Mouse (Mus musculus): ENCODE results near the gene Gm3239. TPM values are rescaled to one million over a fixed set of nuclear protein-coding genes. Genes with fewer than 3 reads are reported as not detected.
"Not testable (repeated sequence)": the region's sequence is repeated elsewhere in the genome, so short reads cannot be mapped to it uniquely, and the experiment has no call there.

The Gm3239 gene
- total RNA-seq (2012; rRNA removed) (not detected in 2 replicates), polyA plus RNA-seq (2012; ENCODE audit: insufficient read depth in 1 of 2, insufficient read length in 2 of 2, low read depth in 1 of 2, low replicate concordance in 2 of 2, missing spikeins in 1 of 2) (not detected)

DNA sequence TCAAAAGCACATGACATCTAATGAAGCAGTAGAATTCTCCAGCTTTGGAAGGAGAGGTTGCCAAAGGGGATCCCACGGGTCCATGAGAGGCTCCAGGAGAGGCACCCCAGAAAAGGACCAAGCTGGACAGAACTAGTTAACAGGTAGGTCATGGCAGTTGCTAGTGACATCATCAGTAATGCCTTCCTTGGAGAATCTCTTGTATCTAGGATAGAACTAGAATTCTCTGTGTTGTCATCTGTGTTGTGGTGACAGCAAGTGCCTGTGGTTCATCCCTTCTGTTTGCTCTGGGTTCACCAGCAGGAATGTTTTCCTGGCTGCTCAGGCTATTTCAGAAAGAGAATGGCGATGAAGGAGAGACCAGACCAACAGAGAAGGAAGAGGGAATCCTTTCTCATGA is at the start of gene Gm3239:
Gene Gm3239 (plus strand): TSS at position 301 of the 400 bp plus-strand sequence.
- DNase-seq (ENCODE audit: low read depth, low spot score), result not testable (repeated sequence)

DNA sequence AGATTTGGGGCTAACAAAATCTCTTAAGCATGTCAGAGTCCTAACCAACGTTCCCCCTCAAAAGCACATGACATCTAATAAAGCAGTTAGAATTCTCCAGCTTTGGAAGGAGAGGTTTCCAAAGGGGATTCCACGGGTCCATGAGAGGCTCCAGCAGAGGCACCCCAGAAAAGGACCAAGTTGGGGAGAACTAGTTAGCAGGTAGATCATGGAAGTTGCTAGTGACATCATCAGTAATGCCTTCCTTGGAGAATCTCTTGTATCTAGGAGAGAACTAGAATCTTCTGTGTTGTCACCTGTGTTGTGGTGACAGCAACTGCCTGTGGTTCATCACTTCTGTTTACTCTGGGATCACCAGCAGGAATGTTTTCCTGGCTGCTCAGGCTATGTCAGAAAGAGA is 31.9 kb upstream of the Gm3239 start, which contains the start of gene Gm8159:
Gene Gm8159 (plus strand): TSS at position 301 of the 400 bp plus-strand sequence.
- not testable (repeated sequence) for H3K9me3 ChIP-seq (replicated peaks; ENCODE audit: insufficient read depth, low read length); H3K4me1 ChIP-seq (ENCODE audit: control insufficient read depth in 1 of 2, insufficient read depth in 2 of 2, low read length in 2 of 2); DNase-seq (ENCODE audit: low read depth, low spot score); H3K36me3 ChIP-seq (ENCODE audit: control insufficient read depth in 1 of 2, insufficient read depth in 2 of 2, low read length in 2 of 2); H3K27ac ChIP-seq (ENCODE audit: control insufficient read depth, low read depth, low read length); H3K4me3 ChIP-seq (ENCODE audit: control insufficient read depth in 1 of 2, insufficient read depth in 1 of 2, low read depth in 2 of 2, low read length in 2 of 2); H3K9ac ChIP-seq (ENCODE audit: control insufficient read depth, low read depth, low read length, poor library complexity, severe bottlenecking); H3K79me2 ChIP-seq (ENCODE audit: control insufficient read depth, insufficient read depth, low read length, poor library complexity); H3K27me3 ChIP-seq (ENCODE audit: control insufficient read depth in 1 of 2, insufficient read depth in 2 of 2, low read length in 2 of 2)

More for the DNA sequence above, at the start of gene Gm3239:
- not testable (repeated sequence) for H3K79me2 ChIP-seq (ENCODE audit: control insufficient read depth, insufficient read depth, low read length, poor library complexity); H3K9me3 ChIP-seq (replicated peaks; ENCODE audit: insufficient read depth, low read length); H3K4me1 ChIP-seq (ENCODE audit: control insufficient read depth in 1 of 2, insufficient read depth in 2 of 2, low read length in 2 of 2); H3K27me3 ChIP-seq (ENCODE audit: control insufficient read depth in 1 of 2, insufficient read depth in 2 of 2, low read length in 2 of 2); H3K9ac ChIP-seq (ENCODE audit: control insufficient read depth, low read depth, low read length, poor library complexity, severe bottlenecking); H3K4me3 ChIP-seq (ENCODE audit: control insufficient read depth in 1 of 2, insufficient read depth in 1 of 2, low read depth in 2 of 2, low read length in 2 of 2); H3K27ac ChIP-seq (ENCODE audit: control insufficient read depth, low read depth, low read length); H3K36me3 ChIP-seq (ENCODE audit: control insufficient read depth in 1 of 2, insufficient read depth in 2 of 2, low read length in 2 of 2)

DNA sequence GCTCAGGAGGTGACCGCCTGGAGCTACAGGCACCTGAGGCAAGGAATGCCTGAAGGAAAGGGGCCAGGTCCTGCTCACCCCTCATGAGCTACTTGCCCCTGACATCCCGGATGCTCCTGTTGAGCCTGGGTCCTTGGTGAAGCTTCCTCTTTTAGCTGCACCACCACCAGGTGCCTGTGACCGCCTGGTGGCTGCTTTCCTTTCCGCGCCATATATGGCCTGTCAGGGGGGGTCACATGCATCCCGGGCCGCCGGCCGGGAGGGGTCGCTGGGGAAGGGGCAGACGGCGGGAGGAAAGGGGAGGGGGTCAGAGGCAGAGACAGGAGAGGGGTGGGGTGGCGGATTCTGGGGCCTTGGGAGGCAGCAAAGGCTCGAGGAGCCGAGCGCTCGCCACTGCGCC is 14.7 kb upstream of the Gm3239 start:
- not testable (repeated sequence) for H3K27ac ChIP-seq (ENCODE audit: control insufficient read depth, low read depth, low read length); H3K4me3 ChIP-seq (ENCODE audit: control insufficient read depth in 1 of 2, insufficient read depth in 1 of 2, low read depth in 2 of 2, low read length in 2 of 2); H3K9ac ChIP-seq (ENCODE audit: control insufficient read depth, low read depth, low read length, poor library complexity, severe bottlenecking); H3K9me3 ChIP-seq (replicated peaks; ENCODE audit: insufficient read depth, low read length); DNase-seq (ENCODE audit: low read depth, low spot score); H3K79me2 ChIP-seq (ENCODE audit: control insufficient read depth, insufficient read depth, low read length, poor library complexity); H3K27me3 ChIP-seq (ENCODE audit: control insufficient read depth in 1 of 2, insufficient read depth in 2 of 2, low read length in 2 of 2); H3K36me3 ChIP-seq (ENCODE audit: control insufficient read depth in 1 of 2, insufficient read depth in 2 of 2, low read length in 2 of 2); H3K4me1 ChIP-seq (ENCODE audit: control insufficient read depth in 1 of 2, insufficient read depth in 2 of 2, low read length in 2 of 2)

DNA sequence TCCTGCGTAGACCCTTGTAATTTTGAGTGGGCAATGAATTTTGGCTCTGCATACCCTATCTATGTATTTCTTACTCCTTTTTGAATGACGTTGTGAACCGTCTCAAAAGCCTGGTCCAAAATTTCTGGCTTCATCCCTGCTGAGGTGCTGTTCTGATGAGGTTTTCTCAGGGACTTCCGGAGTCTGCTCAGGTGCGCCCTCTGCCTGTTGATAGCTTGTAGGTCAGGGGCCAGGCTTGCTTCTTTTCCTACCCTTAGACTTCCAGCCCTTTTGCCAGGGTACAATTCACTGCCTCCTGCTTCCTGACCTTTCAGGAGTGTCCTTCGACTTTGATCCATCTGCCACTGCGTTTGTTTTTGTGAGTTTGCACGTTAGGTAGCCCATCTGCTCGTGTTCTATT is 13.7 kb upstream of the Gm3239 start:
- TF ChIP-seq CTCF (IDR thresholded peaks at IDR 0.05 in 2 of 3, conservative IDR thresholded peaks at IDR 0.05 in 1 of 3; ENCODE audit: control insufficient read depth in 1 of 3, insufficient read depth in 1 of 3, low read depth in 2 of 3, low read length in 3 of 3, poor library complexity in 1 of 3, severe bottlenecking in 1 of 3), result 0 out of 6 replicates have a peak, but pooled peaks of 1 of the 3 experiments have one; percentile 9
- not testable (repeated sequence) for H3K36me3 ChIP-seq (ENCODE audit: control insufficient read depth in 1 of 2, insufficient read depth in 2 of 2, low read length in 2 of 2)

DNA sequence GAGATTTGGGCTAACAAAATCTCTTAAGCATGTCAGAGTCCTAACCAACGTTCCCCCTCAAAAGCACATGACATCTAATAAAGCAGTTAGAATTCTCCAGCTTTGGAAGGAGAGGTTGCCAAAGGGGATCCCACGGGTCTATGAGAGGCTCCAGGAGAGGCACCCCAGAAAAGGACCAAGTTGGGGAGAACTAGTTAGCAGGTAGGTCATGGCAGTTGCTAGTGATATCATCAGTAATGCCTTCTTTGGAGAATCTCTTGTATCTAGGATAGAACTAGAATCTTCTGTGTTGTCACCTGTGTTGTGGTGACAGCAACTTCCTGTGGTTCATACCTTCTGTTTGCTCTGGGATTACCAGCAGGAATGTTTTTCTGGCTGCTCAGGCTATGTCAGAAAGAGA is 44.9 kb downstream of the Gm3239 start, which contains the start of gene Gm7876:
Gene Gm7876 (plus strand): TSS at position 301 of the 400 bp plus-strand sequence.
- H3K27me3 ChIP-seq (ENCODE audit: control insufficient read depth in 1 of 2, insufficient read depth in 2 of 2, low read length in 2 of 2); H3K4me3 ChIP-seq (ENCODE audit: control insufficient read depth in 1 of 2, insufficient read depth in 1 of 2, low read depth in 2 of 2, low read length in 2 of 2); H3K79me2 ChIP-seq (ENCODE audit: control insufficient read depth, insufficient read depth, low read length, poor library complexity); H3K36me3 ChIP-seq (ENCODE audit: control insufficient read depth in 1 of 2, insufficient read depth in 2 of 2, low read length in 2 of 2); H3K4me1 ChIP-seq (ENCODE audit: control insufficient read depth in 1 of 2, insufficient read depth in 2 of 2, low read length in 2 of 2); DNase-seq (ENCODE audit: low read depth, low spot score); H3K9me3 ChIP-seq (replicated peaks; ENCODE audit: insufficient read depth, low read length); H3K27ac ChIP-seq (ENCODE audit: control insufficient read depth, low read depth, low read length); H3K9ac ChIP-seq (ENCODE audit: control insufficient read depth, low read depth, low read length, poor library complexity, severe bottlenecking): not testable (repeated sequence)

More for the DNA sequence above, 13.7 kb upstream of the Gm3239 start:
- H3K27me3 ChIP-seq (ENCODE audit: control insufficient read depth in 1 of 2, insufficient read depth in 2 of 2, low read length in 2 of 2); DNase-seq (ENCODE audit: low read depth, low spot score); H3K4me1 ChIP-seq (ENCODE audit: control insufficient read depth in 1 of 2, insufficient read depth in 2 of 2, low read length in 2 of 2); H3K79me2 ChIP-seq (ENCODE audit: control insufficient read depth, insufficient read depth, low read length, poor library complexity); H3K4me3 ChIP-seq (ENCODE audit: control insufficient read depth in 1 of 2, insufficient read depth in 1 of 2, low read depth in 2 of 2, low read length in 2 of 2); H3K9me3 ChIP-seq (replicated peaks; ENCODE audit: insufficient read depth, low read length); H3K27ac ChIP-seq (ENCODE audit: control insufficient read depth, low read depth, low read length); H3K9ac ChIP-seq (ENCODE audit: control insufficient read depth, low read depth, low read length, poor library complexity, severe bottlenecking): not testable (repeated sequence)

Other genes with a start within 250 kb of the Gm3239 start
- gene Gm3164, start 248.7 kb upstream of the Gm3239 start, total RNA-seq (2012; rRNA removed), result not detected in 2 replicates
- gene Gm3164, start 248.7 kb upstream of the Gm3239 start, polyA plus RNA-seq (2012; ENCODE audit: insufficient read depth in 1 of 2, insufficient read length in 2 of 2, low read depth in 1 of 2, low replicate concordance in 2 of 2, missing spikeins in 1 of 2), result not detected
- gene Gm3173, start 233.2 kb upstream of the Gm3239 start, total RNA-seq (2012; rRNA removed), result not detected in 2 replicates
- gene Gm3173, start 233.2 kb upstream of the Gm3239 start, polyA plus RNA-seq (2012; ENCODE audit: insufficient read depth in 1 of 2, insufficient read length in 2 of 2, low read depth in 1 of 2, low replicate concordance in 2 of 2, missing spikeins in 1 of 2), result not detected
- not detected in 2 replicates for gene Gm3182, start 182.4 kb upstream of the Gm3239 start, total RNA-seq (2012; rRNA removed)
- gene Gm3182, start 182.4 kb upstream of the Gm3239 start, polyA plus RNA-seq (2012; ENCODE audit: insufficient read depth in 1 of 2, insufficient read length in 2 of 2, low read depth in 1 of 2, low replicate concordance in 2 of 2, missing spikeins in 1 of 2), result not detected
- gene Gm3047, start 108.8 kb upstream of the Gm3239 start, total RNA-seq (2012; rRNA removed), result not detected in 2 replicates
- gene Gm3047, start 108.8 kb upstream of the Gm3239 start, polyA plus RNA-seq (2012; ENCODE audit: insufficient read depth in 1 of 2, insufficient read length in 2 of 2, low read depth in 1 of 2, low replicate concordance in 2 of 2, missing spikeins in 1 of 2), result not detected
- not detected in 2 replicates for gene Gm8159, start 31.8 kb upstream of the Gm3239 start, total RNA-seq (2012; rRNA removed)
- not detected for gene Gm8159, start 31.8 kb upstream of the Gm3239 start, polyA plus RNA-seq (2012; ENCODE audit: insufficient read depth in 1 of 2, insufficient read length in 2 of 2, low read depth in 1 of 2, low replicate concordance in 2 of 2, missing spikeins in 1 of 2)
- gene Gm7876, start 45.0 kb downstream of the Gm3239 start, total RNA-seq (2012; rRNA removed), result not detected in 2 replicates
- gene Gm7876, start 45.0 kb downstream of the Gm3239 start, polyA plus RNA-seq (2012; ENCODE audit: insufficient read depth in 1 of 2, insufficient read length in 2 of 2, low read depth in 1 of 2, low replicate concordance in 2 of 2, missing spikeins in 1 of 2), result not detected
- not detected in 2 replicates for gene Gm3252, start 62.6 kb downstream of the Gm3239 start, total RNA-seq (2012; rRNA removed)
- gene Gm3252, start 62.6 kb downstream of the Gm3239 start, polyA plus RNA-seq (2012; ENCODE audit: insufficient read depth in 1 of 2, insufficient read length in 2 of 2, low read depth in 1 of 2, low replicate concordance in 2 of 2, missing spikeins in 1 of 2), result not detected
- gene Gm9602, start 112.1 kb downstream of the Gm3239 start, total RNA-seq (2012; rRNA removed), result not detected in 2 replicates
- gene Gm9602, start 112.1 kb downstream of the Gm3239 start, polyA plus RNA-seq (2012; ENCODE audit: insufficient read depth in 1 of 2, insufficient read length in 2 of 2, low read depth in 1 of 2, low replicate concordance in 2 of 2, missing spikeins in 1 of 2), result not detected
- not detected in 2 replicates for gene Gm3269, start 173.9 kb downstream of the Gm3239 start, total RNA-seq (2012; rRNA removed)
- not detected for gene Gm3269, start 173.9 kb downstream of the Gm3239 start, polyA plus RNA-seq (2012; ENCODE audit: insufficient read depth in 1 of 2, insufficient read length in 2 of 2, low read depth in 1 of 2, low replicate concordance in 2 of 2, missing spikeins in 1 of 2)
- gene Gm3264, start 191.4 kb downstream of the Gm3239 start, total RNA-seq (2012; rRNA removed), result not detected in 2 replicates
- not detected for gene Gm3264, start 191.4 kb downstream of the Gm3239 start, polyA plus RNA-seq (2012; ENCODE audit: insufficient read depth in 1 of 2, insufficient read length in 2 of 2, low read depth in 1 of 2, low replicate concordance in 2 of 2, missing spikeins in 1 of 2)
- not detected in 2 replicates for gene Gm3278, start 228.2 kb downstream of the Gm3239 start, total RNA-seq (2012; rRNA removed)
- gene Gm3278, start 228.2 kb downstream of the Gm3239 start, polyA plus RNA-seq (2012; ENCODE audit: insufficient read depth in 1 of 2, insufficient read length in 2 of 2, low read depth in 1 of 2, low replicate concordance in 2 of 2, missing spikeins in 1 of 2), result not detected

Data from MEL (cell line).